Mouse (Mus musculus): Measurements from ENCODE around the gene Car10. TPM values are rescaled to one million over a fixed set of nuclear protein-coding genes. Genes with fewer than 3 reads are reported as not detected.

Car10 gene
- total and polyA plus RNA-seq, 3 experiments, result not detected

GRCm38 (mm10) chr11:93500442-93500841 lies 402.6 kb downstream of the Car10 start:
- H3K27ac ChIP-seq (ENCODE audit: control insufficient read depth, low read depth, low read length), result no peak overlapping the region
- no peaks in the 10 kb centered on the region for H3K9me3 ChIP-seq (replicated peaks; ENCODE audit: insufficient read depth, low read length)
- H3K4me3 ChIP-seq (ENCODE audit: control insufficient read depth in 1 of 2, insufficient read depth in 1 of 2, low read depth in 2 of 2, low read length in 2 of 2), result no peak overlapping the region
- no peaks in the 10 kb centered on the region for H3K27me3 ChIP-seq (ENCODE audit: control insufficient read depth in 1 of 2, insufficient read depth in 2 of 2, low read length in 2 of 2)
- no peak for DNase-seq (ENCODE audit: low read depth, low spot score)
- no peak overlapping the region for H3K9ac ChIP-seq (ENCODE audit: control insufficient read depth, low read depth, low read length, poor library complexity, severe bottlenecking)
- no peaks in the 10 kb centered on the region for H3K36me3 ChIP-seq (ENCODE audit: control insufficient read depth in 1 of 2, insufficient read depth in 2 of 2, low read length in 2 of 2)
- TF ChIP-seq ZNF384 (IDR thresholded peaks at IDR 0.05; ENCODE audit: low read depth, low read length), result no peak
- TF ChIP-seq CTCF (IDR thresholded peaks at IDR 0.05 in 2 of 3, conservative IDR thresholded peaks at IDR 0.05 in 1 of 3; ENCODE audit: control insufficient read depth in 1 of 3, insufficient read depth in 1 of 3, low read depth in 2 of 3, low read length in 3 of 3, poor library complexity in 1 of 3, severe bottlenecking in 1 of 3), result no peak
- no peak for TF ChIP-seq ETS1 (IDR thresholded peaks at IDR 0.05; ENCODE audit: low read depth, low read length)
- TF ChIP-seq BHLHE40 (IDR thresholded peaks at IDR 0.05; ENCODE audit: borderline replicate concordance, low read depth, low read length), result no peak
- TF ChIP-seq MAZ (IDR thresholded peaks at IDR 0.05; ENCODE audit: low read depth, low read length), result no peak
- no peak for TF ChIP-seq TBP (IDR thresholded peaks at IDR 0.05; ENCODE audit: low read depth, low read length)
- no peak for TF ChIP-seq ZMIZ1 (IDR thresholded peaks at IDR 0.05; ENCODE audit: low read depth, low read length)
- TF ChIP-seq TCF12 (IDR thresholded peaks at IDR 0.05; ENCODE audit: low read depth, low read length), result no peak
- H3K4me1 ChIP-seq (ENCODE audit: control insufficient read depth in 1 of 2, insufficient read depth in 2 of 2, low read length in 2 of 2), result no peaks in the 10 kb centered on the region
- H3K79me2 ChIP-seq (ENCODE audit: control insufficient read depth, insufficient read depth, low read length, poor library complexity), result no peaks in the 10 kb centered on the region

- Histone ChIP-seq H3K9ac (ENCODE audit: control insufficient read depth, low read depth, low read length, poor library complexity, severe bottlenecking) (no peak overlapping the region), H3K27ac (ENCODE audit: control insufficient read depth, low read depth, low read length) (no peak overlapping the region), H3K9me3 (replicated peaks; ENCODE audit: insufficient read depth, low read length) (no peaks in the 10 kb centered on the region), H3K79me2 (ENCODE audit: control insufficient read depth, insufficient read depth, low read length, poor library complexity) (no peaks in the 10 kb centered on the region), H3K4me3 (ENCODE audit: control insufficient read depth in 1 of 2, insufficient read depth in 1 of 2, low read depth in 2 of 2, low read length in 2 of 2) (no peak overlapping the region), H3K4me1 (ENCODE audit: control insufficient read depth in 1 of 2, insufficient read depth in 2 of 2, low read length in 2 of 2) (no peaks in the 10 kb centered on the region), H3K36me3 (ENCODE audit: control insufficient read depth in 1 of 2, insufficient read depth in 2 of 2, low read length in 2 of 2) (no peaks in the 10 kb centered on the region), H3K27me3 (ENCODE audit: control insufficient read depth in 1 of 2, insufficient read depth in 2 of 2, low read length in 2 of 2) (no peaks in the 10 kb centered on the region)
- TF ChIP-seq CHD1 (IDR thresholded peaks at IDR 0.05; ENCODE audit: low read depth, low read length) (no peak), MXI1 (IDR thresholded peaks at IDR 0.05; ENCODE audit: low read depth, low read length) (no peak), HCFC1 (IDR thresholded peaks at IDR 0.05; ENCODE audit: low read depth, low read length) (no peak), CHD2 (IDR thresholded peaks at IDR 0.05; ENCODE audit: low read length) (no peak), SMC3 (IDR thresholded peaks at IDR 0.05; ENCODE audit: low read depth, low read length) (no peak), MYC (IDR thresholded peaks at IDR 0.05; ENCODE audit: low read depth, low read length) (no peak)
- DNase-seq (ENCODE audit: low read depth, low spot score), result no peak
Measured at GRCm38 (mm10) chr11:93501671-93502070, 403.8 kb downstream of the Car10 start.

- H3K36me3 ChIP-seq (ENCODE audit: control insufficient read depth in 1 of 2, insufficient read depth in 2 of 2, low read length in 2 of 2), result no peaks in the 10 kb centered on the region
- no peaks in the 10 kb centered on the region for H3K27me3 ChIP-seq (ENCODE audit: control insufficient read depth in 1 of 2, insufficient read depth in 2 of 2, low read length in 2 of 2)
- DNase-seq (ENCODE audit: low read depth, low spot score), result no peak
- H3K79me2 ChIP-seq (ENCODE audit: control insufficient read depth, insufficient read depth, low read length, poor library complexity), result no peaks in the 10 kb centered on the region
- H3K4me1 ChIP-seq (ENCODE audit: control insufficient read depth in 1 of 2, insufficient read depth in 2 of 2, low read length in 2 of 2), result no peaks in the 10 kb centered on the region
- no peak overlapping the region for H3K4me3 ChIP-seq (ENCODE audit: control insufficient read depth in 1 of 2, insufficient read depth in 1 of 2, low read depth in 2 of 2, low read length in 2 of 2)
- TF ChIP-seq MYB (IDR thresholded peaks at IDR 0.05; ENCODE audit: low read depth, low read length) (no peak), KAT2A (conservative IDR thresholded peaks at IDR 0.05; ENCODE audit: low read depth, low read length) (no peak), UBTF (IDR thresholded peaks at IDR 0.05; ENCODE audit: borderline replicate concordance, insufficient read depth, low read depth, low read length) (no peak), NRF1 (IDR thresholded peaks at IDR 0.05; ENCODE audit: insufficient read depth, low read depth, low read length, poor library complexity, severe bottlenecking) (no peak), POLR2AphosphoS2 (IDR thresholded peaks at IDR 0.05; ENCODE audit: low read length) (no peak), MYC (IDR thresholded peaks at IDR 0.05; ENCODE audit: low read depth, low read length) (no peak), E2F4 (IDR thresholded peaks at IDR 0.05; ENCODE audit: borderline replicate concordance, low read depth, low read length) (no peak), MAX (IDR thresholded peaks at IDR 0.05; ENCODE audit: low read length) (no peak), USF1 (IDR thresholded peaks at IDR 0.05; ENCODE audit: low read depth, low read length) (no peak), SMC3 (IDR thresholded peaks at IDR 0.05; ENCODE audit: low read depth, low read length) (no peak), HCFC1 (IDR thresholded peaks at IDR 0.05; ENCODE audit: low read depth, low read length) (no peak), NELFE (IDR thresholded peaks at IDR 0.05; ENCODE audit: low read depth, low read length) (no peak), USF2 (IDR thresholded peaks at IDR 0.05; ENCODE audit: borderline replicate concordance in 1 of 2, insufficient read depth in 1 of 2, low read depth in 1 of 2, low read length in 2 of 2) (no peak), POLR2AphosphoS5 (IDR thresholded peaks at IDR 0.05; ENCODE audit: borderline replicate concordance, low read depth, low read length) (no peak), TBP (IDR thresholded peaks at IDR 0.05; ENCODE audit: low read depth, low read length) (no peak), GATA1 (IDR thresholded peaks at IDR 0.05; ENCODE audit: low read depth, low read length) (no peak)
- no peak overlapping the region for H3K9ac ChIP-seq (ENCODE audit: control insufficient read depth, low read depth, low read length, poor library complexity, severe bottlenecking)
- no peak overlapping the region for H3K27ac ChIP-seq (ENCODE audit: control insufficient read depth, low read depth, low read length)
- H3K9me3 ChIP-seq (replicated peaks; ENCODE audit: insufficient read depth, low read length), result no peaks in the 10 kb centered on the region
Measured at GRCm38 (mm10) chr11:93502864-93503263, 405.0 kb downstream of the Car10 start.

All from MEL (cell line).